Mouse (Mus musculus) urinary bladder, postnatal 10 days (tissue): Measurements from ENCODE around the gene Fshb.

ENCODE experiments used
- DNase-seq: peaks from one replicate; pipeline ENCODE4 v3.0.0; 2022; ENCODE audit warnings: low spot score

The Fshb gene

DNA sequence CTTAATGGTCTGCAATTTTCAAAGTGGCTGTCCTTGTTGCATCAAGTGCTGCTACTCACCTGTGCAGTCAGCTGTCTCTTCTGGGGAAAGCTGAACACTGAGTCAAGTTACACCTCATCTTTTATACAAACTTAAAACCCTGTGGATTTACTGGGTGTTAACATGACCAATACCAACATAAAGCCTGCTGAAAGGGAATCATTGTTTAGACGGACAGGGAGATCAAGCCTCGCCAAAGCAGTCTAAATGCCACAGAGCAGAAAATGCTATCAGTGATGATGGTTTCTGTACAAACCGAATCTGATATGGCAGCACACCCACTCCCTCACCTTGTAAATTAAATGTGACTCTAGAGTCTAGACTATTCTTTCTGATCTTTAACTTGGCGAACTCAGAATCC lies at the start of gene Fshb:
Gene Fshb, minus strand, starts transcription at position 101 of the 400 bp plus-strand sequence.
- no peak for DNase-seq

DNA sequence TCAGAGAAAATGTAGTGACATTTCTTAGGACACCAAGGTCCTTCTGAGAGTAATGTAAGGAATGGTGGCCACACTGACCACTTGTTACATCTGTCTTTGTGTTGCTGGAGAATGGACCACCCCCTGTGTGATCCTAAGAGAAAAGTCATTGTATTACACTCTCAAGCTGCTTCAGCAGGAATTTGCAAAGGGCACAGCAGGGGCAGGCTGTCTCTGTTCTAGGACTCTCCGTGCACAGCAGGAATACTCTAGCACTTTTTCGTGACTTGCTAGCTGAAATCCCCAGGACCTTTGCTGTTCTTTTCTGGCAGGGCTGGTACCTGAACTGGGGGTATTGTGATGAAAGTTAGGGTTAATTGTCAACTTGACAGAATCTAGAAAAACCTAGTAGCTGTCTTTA lies 24.8 kb upstream of the Fshb start:
- DNase-seq: no peak

DNA sequence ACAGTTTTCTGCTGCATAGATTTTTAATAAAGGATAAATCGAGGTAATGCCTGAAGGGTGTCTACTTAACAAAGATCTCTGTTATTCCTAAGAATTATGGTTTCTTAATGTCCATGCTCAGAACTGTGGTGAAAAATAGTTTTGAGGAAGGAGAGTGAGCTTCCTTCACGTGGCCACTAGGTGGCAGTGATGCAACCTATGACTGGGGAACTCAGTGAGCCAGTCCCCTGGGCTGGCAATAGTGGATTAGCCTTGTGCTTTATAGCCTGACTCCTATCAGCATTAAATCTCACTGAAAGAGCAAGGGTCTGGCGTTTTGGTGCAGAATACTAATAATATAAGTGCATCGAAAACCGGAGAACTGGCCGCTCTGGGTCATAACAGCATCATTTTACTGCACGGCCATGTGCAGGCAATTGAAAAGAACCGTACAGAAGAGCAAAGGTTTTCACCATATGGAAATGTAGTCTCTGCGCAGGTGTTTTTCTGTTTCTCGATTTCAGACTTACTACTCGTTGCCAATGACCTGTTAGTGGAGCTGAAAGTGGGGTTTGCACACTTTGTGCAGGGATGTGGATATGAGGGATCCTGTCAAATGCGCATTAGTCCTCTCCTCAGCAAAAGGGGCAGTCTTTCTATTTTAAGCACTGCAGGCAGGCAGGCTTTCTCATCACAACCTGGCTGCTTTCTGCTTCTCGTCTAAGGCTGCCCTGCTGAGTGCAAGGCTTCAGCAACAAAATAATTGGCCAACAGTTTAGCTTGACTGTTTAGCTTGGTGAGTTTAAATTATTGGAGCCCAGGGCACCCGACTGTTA lies 23.8 kb upstream of the Fshb start:
- DNase-seq: no peak

DNA sequence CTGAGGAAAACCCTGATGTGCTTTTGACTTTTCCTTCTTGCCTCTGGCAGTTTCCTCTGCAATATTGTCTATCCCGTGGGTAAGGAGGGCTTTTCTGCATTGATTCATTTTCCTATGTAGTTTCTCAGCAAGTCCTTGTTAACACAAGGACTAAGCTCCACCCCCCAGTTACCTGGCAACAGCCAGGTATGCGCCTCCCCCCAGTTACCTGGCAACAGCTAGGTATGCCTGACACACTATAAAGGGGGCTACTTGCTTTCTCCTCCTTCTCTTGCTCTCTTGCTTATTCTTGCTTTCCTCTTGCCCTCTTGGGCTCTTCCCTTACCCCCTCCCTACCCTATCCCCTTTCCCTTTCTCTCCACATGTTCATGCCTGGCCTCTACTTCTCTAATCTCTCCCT lies 3.8 kb upstream of the Fshb start:
- DNase-seq: no peak

GRCm38 (mm10) chr2:107045955-107046354 lies 13.5 kb downstream of the Fshb start:
- no peak for DNase-seq

DNA sequence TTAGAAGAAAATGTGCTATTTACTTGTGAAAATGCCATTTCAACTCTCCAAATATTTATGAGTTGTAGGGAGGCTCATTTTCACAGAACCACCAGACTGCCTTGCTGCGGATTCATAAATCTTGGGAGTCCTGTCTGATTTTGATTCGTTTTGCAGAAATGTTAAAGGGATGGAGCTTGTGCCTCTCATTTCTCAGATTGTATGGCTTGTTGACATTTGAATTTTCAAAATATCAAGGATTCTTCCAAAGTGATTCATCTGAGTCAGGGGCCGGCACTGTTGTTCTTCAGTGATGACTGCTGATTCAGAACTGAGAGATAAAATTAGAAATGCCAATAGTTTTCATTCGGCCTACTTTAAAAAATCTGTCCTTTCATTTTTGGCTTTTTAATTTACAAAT lies 18.6 kb downstream of the Fshb start:
- no peak for DNase-seq

- no peak for DNase-seq
Measured at GRCm38 (mm10) chr2:107035980-107036379, 23.5 kb downstream of the Fshb start.

GRCm38 (mm10) chr2:107024694-107025093 lies 34.8 kb downstream of the Fshb start:
- no peak for DNase-seq

GRCm38 (mm10) chr2:107022713-107023112 lies 36.7 kb downstream of the Fshb start:
- no peak for DNase-seq

DNA sequence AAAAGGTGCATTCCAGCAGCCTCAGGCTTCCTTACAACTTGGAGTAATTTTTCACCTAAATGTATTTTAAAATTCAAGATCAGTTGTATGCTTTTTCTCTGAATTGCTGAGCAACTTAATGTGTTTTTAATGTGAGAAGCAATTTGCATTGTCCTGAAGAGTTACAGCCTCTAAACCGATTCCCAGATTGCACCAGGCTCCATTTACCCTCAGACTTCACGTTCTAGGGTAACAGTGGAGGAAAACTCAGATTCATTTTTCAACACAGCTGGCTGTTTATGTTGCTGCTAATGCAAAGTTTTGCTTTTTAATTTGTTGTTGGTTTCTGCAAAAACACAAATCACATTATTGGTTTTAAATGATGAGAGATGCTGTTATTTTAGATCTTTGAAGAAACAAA lies 40.1 kb downstream of the Fshb start:
- DNase-seq: no peak

- no peak for DNase-seq
Measured at GRCm38 (mm10) chr2:107013161-107013560, 46.3 kb downstream of the Fshb start.

DNA sequence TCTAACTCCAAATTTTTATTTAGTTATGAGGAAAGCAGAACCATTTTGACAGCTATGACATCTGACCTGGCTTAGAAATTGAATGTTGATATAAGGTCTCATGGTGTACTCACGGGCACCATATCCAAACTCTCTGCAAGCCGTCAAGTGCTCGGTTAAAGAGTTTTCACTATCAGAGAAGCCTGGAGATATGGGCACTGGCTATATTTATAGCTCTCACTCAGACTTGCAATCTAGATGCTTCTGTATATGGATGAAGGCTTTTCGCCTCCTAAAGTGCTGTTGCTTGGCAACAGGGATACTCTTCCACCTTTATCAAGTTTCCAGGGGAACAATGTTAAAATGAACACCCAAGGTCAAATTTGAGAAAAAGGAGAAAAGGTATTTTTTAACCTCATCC lies 47.1 kb downstream of the Fshb start:
- DNase-seq: no peak

GRCm38 (mm10) chr2:107010160-107010559 lies 49.3 kb downstream of the Fshb start:
- no peak for DNase-seq

DNA sequence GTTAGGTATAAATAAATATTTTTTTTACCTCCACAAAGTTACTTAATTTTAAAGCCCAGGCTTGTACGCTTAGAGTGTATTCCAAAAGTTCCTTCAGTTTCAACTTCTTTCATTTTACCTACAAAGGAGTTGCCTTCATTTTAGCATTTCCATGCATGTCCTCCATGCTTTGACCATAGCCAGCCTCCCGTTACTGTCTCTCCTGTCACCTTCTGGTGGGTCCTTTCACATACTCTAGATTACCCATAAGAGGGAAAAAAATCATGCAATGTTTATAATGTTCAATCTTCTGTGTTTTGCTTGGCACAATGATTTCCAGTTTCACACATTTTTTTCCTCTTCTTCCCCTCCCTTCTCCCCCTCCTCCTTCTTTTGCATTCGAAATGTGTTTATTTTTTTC lies 53.1 kb downstream of the Fshb start:
- no peak for DNase-seq
